Mouse (Mus musculus) c-Kit-negative CD71-positive TER-119-positive erythroid progenitor cells, embryonic 14.5 days (primary cell): Measurements from ENCODE around the gene C1qc.

Experiments
- DNase-seq: peaks from one replicate; pipeline ENCODE4 v3.0.0-alpha.2; 2013; ENCODE audit warnings: low read depth, low spot score

The C1qc gene

GRCm38 (mm10) chr4:136895861-136896260 is 3.0 kb upstream of the C1qc start:
- no peak for DNase-seq

DNA sequence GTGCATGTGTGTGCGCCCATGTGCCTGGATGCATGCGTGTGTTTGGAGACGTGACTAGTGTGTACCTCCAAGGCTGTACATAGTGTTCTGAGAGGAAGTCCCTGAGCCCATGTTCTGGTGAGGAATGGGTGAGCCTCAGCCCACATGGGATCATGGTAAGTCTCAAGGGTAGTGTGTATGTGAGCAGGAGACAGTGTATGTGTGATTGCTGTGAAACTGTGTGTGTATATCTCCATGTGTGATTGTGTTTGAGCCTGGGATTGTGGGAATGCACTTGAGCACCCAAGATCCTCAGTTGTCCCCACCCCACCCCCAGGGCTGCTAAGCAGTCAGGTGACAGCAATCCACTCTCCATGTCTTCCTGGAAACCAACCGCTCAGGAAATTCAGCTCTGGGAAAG is 2.0 kb upstream of the C1qc start:
- no peak for DNase-seq

DNA sequence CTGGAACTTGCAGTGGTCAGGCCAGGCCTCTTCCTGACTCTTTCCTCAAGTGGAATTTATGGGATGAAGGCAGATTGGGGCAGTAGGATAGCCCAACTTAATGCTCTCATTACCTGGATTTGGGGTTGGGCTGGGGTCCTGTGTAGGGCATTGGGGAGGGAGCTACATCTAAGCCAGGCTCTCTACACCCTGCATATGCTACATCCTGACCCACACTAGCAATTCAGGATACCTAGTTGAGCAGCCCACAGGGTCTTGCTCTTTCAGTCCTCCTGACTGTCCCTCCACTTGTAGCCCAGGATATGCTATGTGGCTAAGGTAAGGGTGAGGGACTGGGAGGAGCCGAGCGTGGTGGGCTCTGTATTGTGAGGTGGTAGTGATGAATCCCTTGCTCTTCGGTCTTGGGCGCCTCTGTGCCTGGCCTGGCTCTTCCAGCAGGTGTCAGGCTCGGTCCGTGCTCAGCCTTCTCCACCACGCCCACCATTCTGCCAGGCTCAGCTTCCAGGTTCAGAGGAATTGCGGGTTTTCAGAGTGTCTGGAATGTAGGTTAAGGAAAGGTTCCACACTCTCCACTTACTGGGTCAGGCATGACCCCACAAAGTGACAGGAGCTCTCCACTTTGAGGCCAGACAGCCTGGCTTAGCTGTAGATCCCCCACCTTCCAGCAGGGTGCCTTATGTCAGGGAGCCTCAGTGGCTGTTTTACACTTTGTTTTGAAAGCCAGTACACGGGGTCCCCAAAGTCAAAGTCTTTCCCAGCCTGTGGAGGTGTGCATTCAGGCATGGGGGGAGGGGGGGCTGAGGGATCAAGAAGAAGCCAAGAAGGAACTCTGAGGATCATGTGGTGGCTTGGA is 1.1 kb upstream of the C1qc start:
- no peak for DNase-seq

GRCm38 (mm10) chr4:136892371-136892770 is 494 bp downstream of the C1qc start:
- DNase-seq, result no peak

DNA sequence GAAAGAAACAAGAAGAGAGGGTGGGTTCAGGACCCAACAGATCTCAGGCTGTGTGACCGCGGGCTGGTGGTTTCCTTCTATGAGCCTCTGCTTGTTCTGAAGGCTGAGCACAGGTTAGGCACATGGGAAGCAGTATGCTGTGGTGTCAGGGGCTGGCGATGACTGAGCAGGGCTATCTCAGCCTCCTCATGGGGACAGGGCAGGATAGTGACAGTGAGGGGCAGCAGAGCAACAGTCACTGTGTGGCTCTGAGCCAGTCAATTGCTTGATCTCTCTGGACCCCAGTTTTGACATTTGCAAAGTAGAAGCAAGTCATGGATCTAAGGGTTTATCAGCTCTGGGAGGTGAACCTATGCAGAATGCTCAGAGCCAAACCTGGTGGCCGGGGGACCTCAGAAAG is 1.8 kb downstream of the C1qc start:
- no peak for DNase-seq

DNA sequence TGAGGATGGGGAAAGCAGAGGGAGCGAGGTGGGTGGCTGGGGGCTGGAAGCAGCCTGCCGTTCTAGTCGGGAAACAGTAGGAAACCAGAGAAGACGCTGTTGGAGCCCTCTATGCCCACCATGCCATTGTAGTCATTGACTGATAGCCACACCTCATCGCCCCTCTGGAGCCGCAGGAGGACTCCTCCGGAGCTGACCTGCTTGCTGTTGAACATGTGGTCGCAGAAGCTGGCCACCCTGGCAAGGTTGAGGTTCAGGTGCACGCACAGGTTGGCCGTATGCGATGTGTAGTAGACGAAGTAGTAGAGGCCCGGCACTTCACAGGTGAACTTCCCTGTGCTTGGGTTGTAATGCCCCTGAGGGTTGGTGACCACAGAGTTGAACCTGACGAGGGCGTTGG is 2.9 kb downstream of the C1qc start:
- DNase-seq, result no peak

GRCm38 (mm10) chr4:136887714-136888113 is 5.2 kb downstream of the C1qc start:
- DNase-seq, result no peak

- DNase-seq, result no peak
Measured at GRCm38 (mm10) chr4:136886101-136886500, 6.8 kb downstream of the C1qc start, which contains the start of gene C1qb. C1qb (minus strand) TSS chr4:136886187.

DNA sequence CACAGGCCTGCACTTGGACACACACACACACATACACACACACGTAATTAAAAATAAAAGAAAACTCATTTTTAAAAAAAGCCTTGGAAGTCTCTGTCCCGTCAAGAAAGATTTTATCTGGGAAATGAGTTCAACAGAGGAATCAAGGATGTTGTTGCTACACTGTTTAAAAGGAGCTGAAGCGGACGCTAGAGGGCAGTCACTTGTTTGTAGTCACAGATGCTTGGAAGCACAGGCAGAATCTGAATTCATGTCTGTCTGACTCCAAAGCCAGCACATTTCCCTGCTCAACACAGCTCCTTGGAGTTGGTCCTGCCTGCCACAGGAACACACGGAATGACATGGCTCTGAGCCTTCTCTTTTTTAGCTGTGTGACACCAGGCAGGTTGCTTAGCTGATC is 14.3 kb downstream of the C1qc start:
- no peak for DNase-seq

- DNase-seq, result no peak
Measured at GRCm38 (mm10) chr4:136878171-136878570, 14.7 kb downstream of the C1qc start.

- DNase-seq, result no peak
Measured at GRCm38 (mm10) chr4:136876971-136877370, 15.9 kb downstream of the C1qc start.

GRCm38 (mm10) chr4:136875012-136875411 is 17.9 kb downstream of the C1qc start:
- DNase-seq, result no peak

DNA sequence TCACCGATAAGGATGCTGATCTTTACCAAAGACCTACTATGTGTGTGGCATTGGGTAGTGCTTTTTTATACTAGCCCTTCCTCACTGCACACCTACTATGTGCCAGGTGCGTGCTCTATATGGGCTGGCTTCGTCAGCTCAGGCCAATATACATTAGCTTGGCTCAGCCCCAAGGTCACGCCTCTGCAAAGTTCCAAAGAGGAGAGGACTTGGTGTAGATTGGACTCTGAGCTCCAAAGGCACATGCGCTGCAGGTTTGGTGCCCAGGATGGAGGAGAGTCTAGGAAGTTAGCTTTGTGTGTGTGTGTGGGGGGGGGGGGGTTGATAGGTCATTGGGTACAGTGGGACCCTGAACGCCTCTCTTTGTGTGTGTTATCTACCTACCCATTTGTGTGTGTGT is 24.5 kb downstream of the C1qc start:
- DNase-seq, result no peak

- DNase-seq, result no peak
Measured at GRCm38 (mm10) chr4:136867690-136868345, 25.0 kb downstream of the C1qc start.

GRCm38 (mm10) chr4:136865531-136865930 is 27.3 kb downstream of the C1qc start:
- DNase-seq, result no peak

GRCm38 (mm10) chr4:136864751-136865470 is 28.0 kb downstream of the C1qc start:
- no peak for DNase-seq

GRCm38 (mm10) chr4:136863517-136863916 is 29.3 kb downstream of the C1qc start:
- no peak for DNase-seq

GRCm38 (mm10) chr4:136862411-136862810 is 30.5 kb downstream of the C1qc start:
- DNase-seq, result no peak

DNA sequence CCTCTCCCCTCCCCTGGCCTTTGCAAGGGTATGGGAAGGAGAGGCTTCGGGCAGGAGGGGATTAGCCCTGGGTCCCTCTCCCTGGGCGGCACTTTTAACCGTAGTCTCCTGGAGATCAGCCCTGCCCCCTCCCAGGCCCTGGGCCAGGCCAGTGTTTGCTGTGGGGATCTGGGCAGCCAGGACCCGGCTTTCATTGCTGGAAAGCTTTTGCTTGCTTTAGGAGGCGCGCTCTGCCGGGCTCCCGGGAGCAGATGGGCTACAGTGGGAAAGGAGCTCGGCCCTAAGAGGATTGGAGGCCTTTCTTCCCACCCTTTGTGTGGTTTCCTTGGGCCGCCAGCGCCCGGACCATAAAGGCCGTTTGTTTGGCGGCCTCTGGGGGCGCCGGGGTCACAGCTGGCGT is 31.1 kb downstream of the C1qc start:
- DNase-seq, result no peak

DNA sequence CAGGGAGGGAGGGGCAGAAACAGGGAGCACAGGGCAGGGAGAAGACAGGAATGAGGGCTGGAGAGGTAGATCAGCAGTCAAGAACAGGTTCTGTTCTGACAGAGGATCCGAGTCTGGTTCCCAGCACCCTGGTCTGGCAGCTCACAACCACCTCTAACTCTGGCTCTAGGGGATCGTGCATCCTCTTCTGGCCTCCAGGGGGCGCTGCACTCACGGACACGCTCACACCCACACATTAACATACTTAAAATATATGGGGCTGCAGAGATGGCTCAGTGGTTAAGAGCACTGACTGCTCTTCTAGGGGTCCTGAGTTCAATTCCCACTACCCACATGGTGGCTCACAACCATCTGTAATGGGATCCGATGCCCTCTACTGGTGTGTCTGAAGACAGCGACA is 32.8 kb downstream of the C1qc start:
- DNase-seq, result no peak

DNA sequence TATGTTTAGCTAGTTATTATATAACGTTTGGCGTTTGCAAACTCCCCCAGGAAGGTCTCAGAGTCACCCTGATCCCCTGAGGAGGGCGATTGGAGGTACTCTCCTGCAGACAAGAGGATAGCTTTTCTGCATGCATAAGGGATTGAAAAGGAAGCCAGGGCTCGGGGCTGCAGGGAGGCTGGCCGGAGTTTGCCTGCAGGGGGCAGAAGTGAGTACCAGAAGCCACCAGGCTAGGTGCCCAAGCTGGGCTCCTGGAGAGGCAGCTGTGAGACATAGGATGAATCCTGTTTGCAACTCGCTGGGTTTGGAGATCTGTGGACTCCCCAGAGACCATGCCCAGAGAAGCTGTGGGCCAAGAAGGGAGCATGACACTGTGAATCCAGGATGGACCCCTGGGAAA is 37.8 kb downstream of the C1qc start:
- DNase-seq, result no peak

GRCm38 (mm10) chr4:136852989-136853388 is 39.9 kb downstream of the C1qc start:
- DNase-seq, result no peak
